Mouse (Mus musculus) ovary, postnatal 36 days (tissue): ENCODE results near the gene Cfap206.

Experiments used
- DNase-seq: peaks from one replicate; pipeline ENCODE4 v3.0.0; 2022; ENCODE audit warnings: low spot score, mixed read lengths

Cfap206 gene

DNA sequence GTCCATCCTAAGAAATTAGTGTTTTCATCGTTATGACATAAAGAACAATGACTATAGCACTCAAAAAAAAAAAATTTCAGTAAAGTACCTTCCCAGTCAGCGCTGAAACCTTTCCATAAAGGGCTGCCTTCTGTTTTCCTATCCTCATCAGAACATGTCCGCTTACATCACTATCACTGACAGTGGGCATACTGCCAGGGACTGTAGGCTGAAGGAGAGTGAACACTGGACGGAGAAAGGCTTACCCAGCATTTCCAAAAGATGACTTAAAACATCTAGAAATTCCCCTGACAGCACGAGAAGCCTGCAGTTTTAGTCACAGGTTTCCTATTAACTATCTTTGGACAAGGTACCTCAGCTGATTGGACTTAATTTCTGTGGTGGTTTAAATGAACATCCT is 56.3 kb downstream of the Cfap206 start:
- no peak for DNase-seq

DNA sequence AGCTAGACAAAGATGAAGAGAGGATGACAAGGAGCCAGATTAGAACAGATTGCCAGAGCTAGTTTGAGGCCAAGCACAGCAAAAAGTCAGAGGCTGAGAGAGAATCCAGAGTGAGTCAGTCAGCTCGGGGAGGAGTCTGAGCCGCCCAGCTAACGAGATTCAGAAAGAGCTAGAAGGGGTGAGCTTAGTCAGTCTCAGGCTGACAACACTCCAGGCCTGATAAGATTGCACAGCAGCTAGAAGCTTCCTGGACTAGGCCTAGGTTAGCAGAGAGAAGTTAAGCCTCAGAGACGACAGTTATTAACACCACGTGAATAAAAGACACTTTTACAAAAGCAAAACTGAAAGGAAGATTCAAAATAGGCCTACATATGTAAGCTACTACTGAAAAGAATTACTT is 62.1 kb downstream of the Cfap206 start:
- no peak for DNase-seq

DNA sequence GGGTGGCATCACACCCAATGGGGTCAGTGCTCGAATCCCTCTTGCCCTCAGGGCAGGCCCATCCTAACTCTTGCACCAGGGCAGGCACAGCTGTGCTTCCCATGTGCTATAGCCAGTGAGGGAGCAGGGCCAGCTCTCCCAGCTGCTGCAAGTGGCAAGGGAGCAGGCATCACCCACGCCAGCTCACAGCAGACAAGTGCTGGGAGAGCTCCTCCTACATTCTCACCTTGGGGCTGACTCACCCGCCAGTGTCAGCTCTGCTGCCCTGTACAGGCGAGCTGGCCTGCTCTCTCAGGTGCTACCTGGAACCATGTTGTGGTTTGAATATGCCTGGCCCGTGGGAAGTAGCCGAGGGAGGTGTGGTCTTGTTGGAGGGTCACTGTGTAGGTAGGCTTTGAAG is 68.1 kb downstream of the Cfap206 start:
- no peak for DNase-seq

DNA sequence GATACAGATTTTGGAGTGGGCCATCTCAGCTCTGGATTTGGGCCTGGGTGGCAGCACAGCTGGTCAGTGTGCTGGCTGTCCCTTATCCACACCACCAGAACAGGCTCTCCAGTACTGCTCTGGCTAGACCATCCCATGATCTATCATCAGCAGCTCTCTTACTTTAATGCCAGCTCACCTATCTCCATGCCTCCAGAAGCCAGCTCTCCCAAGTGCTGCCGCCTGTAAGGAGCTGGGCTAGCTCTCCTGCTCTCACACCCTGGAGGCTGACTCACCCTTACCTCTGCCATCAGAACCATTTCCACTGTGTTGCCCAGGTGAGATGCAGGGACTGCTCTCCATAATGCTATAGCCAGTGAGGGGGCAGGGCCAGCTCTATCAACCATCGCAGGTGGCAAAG is 68.5 kb downstream of the Cfap206 start:
- no peak for DNase-seq

DNA sequence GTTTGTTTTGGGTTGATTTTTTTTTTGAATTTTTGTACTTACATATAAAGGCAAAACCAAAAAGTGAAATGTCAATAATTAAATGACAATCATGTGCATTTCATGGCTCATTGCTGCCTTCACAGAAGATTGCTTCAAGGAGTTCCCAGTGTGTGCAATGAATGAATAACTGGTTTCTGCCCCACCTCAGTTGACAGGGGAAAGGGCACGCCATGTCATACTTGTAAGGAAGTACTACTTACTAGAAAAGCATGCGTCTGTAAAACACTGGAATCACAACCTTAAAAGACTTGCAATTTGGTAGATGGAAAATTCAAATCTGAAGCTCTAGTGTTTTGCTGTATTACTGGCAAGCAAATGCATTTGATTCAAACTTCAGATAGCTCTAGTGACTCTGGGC is 71.0 kb downstream of the Cfap206 start:
- no peak for DNase-seq

DNA sequence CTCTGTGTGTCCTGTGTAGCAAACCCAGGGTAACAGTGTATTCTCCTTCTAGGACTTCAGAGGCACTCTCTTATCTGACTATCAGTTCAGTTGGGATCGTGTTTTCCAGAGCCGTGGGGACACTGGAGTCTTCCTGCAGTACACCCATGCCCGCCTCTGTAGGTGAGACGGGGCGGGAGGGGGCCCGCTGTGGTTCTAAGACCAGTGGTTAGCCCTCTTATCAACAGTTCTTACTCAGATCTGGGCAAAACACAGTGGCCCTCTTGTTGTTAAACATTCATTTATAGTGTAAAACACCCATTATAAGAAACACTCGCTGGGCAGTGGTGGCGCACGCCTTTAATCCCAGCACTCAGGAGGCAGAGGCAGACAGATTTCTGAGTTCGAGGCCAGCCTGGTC is 73.9 kb downstream of the Cfap206 start:
- no peak for DNase-seq

DNA sequence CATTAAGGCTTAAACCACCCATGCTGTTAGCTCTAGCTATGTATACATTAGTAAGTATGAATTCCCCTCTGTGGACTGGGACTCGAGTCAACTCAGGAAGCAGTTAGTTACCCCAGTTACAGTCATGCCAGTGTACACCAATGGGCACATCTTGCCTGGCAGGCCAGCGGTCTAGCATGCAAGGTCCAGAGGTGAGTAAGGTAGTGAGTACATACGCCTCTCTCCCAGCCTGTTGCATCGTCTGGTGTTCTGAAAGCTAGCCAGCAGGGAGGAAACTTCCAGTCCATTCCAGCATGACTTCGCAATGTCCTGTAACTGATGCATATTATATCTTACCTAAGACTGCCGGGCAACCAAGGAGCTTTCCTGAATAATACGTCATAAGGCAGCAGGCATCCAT is 76.8 kb downstream of the Cfap206 start:
- no peak for DNase-seq

DNA sequence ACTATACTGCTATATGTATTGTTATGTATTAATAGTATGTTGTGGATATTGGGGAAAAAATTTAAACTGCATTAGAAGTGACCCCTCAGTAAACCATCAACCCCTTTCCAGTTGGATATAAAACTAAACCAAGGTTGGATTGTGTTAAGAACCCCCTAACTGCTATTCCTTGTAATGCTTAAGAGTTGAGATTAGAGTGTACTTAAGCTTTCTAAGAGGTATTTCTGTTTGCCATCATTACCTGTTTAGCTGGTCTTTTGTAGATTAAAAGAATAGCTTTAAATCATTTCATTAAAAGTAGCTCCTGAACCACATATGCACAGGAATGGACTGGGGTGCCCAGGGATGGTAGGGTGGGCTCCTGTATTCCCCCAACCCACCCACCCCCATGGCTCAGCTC is 85.2 kb downstream of the Cfap206 start:
- no peak for DNase-seq

DNA sequence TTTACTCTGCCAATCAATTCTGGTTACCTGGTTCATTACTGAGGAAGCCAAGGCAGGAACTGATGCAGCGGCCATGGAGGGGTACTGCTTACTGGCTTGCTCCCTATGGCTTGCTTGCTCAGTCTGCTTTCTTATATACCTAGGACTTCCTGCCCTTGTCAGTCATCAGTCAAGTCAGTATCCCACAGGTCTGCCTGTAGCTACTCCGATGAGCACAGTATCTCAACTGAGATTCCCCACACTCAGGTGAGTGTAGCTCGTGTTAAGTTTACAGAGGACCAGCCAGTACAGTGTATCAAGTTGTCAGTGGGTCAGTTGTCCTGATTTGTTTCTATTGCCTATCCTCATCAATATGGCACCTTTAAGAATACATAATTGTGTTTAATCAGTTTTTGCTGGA is 89.3 kb downstream of the Cfap206 start:
- no peak for DNase-seq

DNA sequence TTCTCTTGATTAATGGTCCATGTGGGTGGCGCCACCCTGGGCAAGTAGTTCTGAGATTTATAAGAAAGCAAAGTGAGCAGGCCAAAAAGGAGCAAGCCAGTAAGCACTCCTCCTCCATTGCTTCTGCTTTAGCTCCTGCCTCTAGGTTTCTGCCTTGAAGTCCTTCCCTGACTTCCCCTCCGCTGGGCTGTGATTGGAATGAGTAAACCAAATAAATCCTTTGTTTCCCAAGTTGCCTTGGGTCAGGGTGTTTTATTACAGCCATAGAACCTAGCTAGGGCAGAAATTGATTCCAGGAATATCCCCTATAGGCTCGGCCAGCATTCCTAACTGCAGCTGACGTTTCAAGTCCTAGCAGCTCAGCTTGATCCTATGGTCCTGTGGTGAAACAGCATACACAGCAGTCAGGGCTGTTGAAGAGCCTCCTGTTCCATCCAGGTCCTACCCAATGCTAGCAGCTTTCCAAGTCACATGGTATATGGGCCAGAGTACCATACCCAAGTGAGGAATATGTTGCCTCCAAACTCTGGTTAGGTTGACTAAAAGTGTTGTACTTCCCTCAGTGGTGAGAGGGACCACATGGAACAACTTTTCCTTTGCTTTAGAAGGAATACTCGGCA is 90.2 kb downstream of the Cfap206 start:
- DNase-seq, result no peak
